Comparison of ENCODE assay signal across 12 mouse cellular contexts in genomic region chr5:139598715-139599114, GRCm38 (mm10). TPM values are rescaled to one million over a fixed set of nuclear protein-coding genes. Genes with fewer than 3 reads are reported as not detected.
A peak's percentile ranks its signal among the peaks of the same experiment; 100 is the strongest.
DNase-seq lines count a peak whose midpoint lies in the region; ATAC-seq and TF ChIP-seq lines count a peak whose summit lies in the region.
"Had no signal": no experiment of that assay in that cellular context is flagged by ENCODE, and none has a peak within 500 bp of the region (broad histone marks: within the 10 kb centered on the region; RNA-seq: fewer than 3 reads in every experiment).

No protein-coding gene starts in this region.

- no peaks in the 10 kb centered on the region for H3K36me3 ChIP-seq in heart, embryonic 11.5 days (ENCODE audit: control insufficient read depth, insufficient read depth, low read length)
- H3K36me3 ChIP-seq in hindbrain, embryonic 13.5 days = no peaks in the 10 kb centered on the region
- no peaks in the 10 kb centered on the region for H3K36me3 ChIP-seq in midbrain, embryonic 13.5 days

- H3K9me3 ChIP-seq in heart, embryonic 11.5 days (replicated peaks; ENCODE audit: control insufficient read depth, low read length) = no peaks in the 10 kb centered on the region
- H3K9me3 ChIP-seq in hindbrain, embryonic 13.5 days = no peaks in the 10 kb centered on the region
- H3K9me3 ChIP-seq in midbrain, embryonic 13.5 days = no peaks in the 10 kb centered on the region

- 5% methylated on average over 4 of the region's 4 CpGs for WGBS in heart, embryonic 11.5 days (ENCODE audit: insufficient replicate concordance)
- WGBS in hindbrain, embryonic 13.5 days = 8% methylated on average over 4 of the region's 4 CpGs
- WGBS in midbrain, embryonic 13.5 days = 5% methylated on average over 4 of the region's 4 CpGs

- no peak for DNase-seq in heart, adult 9 months (ENCODE audit: low spot score in 2 of 2)
- peak; percentile 49 for DNase-seq in embryo, embryonic 11 days
- no peak for DNase-seq in left cerebral cortex, adult 2 months (ENCODE audit: extremely low spot score in 1 of 2, low spot score in 2 of 2)
- no peak for DNase-seq in frontal cortex, postnatal 10 days (ENCODE audit: low spot score in 2 of 2)
- DNase-seq in urinary bladder, postnatal 10 days (ENCODE audit: low spot score) = no peak
- DNase-seq: adrenal gland, postnatal 10 days; cerebellum, adult 8-10 months had no signal

- TF ChIP-seq CTCF in left cerebral cortex, adult 2 months (IDR thresholded peaks at IDR 0.05) = no peak

- H3K9ac ChIP-seq in heart, embryonic 11.5 days (ENCODE audit: low read depth, low read length) = no peak overlapping the region
- peak overlapping the region; percentile 43; the same call in 1 of the 2 replicates for H3K9ac ChIP-seq in hindbrain, embryonic 13.5 days
- no peak overlapping the region; the same call in 1 of the 2 replicates for H3K9ac ChIP-seq in midbrain, embryonic 13.5 days (replicated peaks)

- peaks cover 78% of the 10 kb centered on the region for H3K27me3 ChIP-seq in heart, embryonic 11.5 days (ENCODE audit: control insufficient read depth, insufficient read depth, low read length)
- H3K27me3 ChIP-seq in hindbrain, embryonic 13.5 days = peaks cover 79% of the 10 kb centered on the region
- peaks cover 54% of the 10 kb centered on the region for H3K27me3 ChIP-seq in midbrain, embryonic 13.5 days

- H3K4me2 ChIP-seq in heart, embryonic 11.5 days = peak overlapping the region; percentile 47; the same call in 1 of the 2 replicates
- H3K4me2 ChIP-seq in hindbrain, embryonic 13.5 days = peak overlapping the region; percentile 19; the same call in 1 of the 2 replicates
- peak overlapping the region; percentile 42 for H3K4me2 ChIP-seq in midbrain, embryonic 13.5 days (replicated peaks)

- no peak overlapping the region for H3K27ac ChIP-seq in heart, embryonic 11.5 days (ENCODE audit: low read depth, low read length)
- H3K27ac ChIP-seq in hindbrain, embryonic 13.5 days = peak overlapping the region; percentile 83
- H3K27ac ChIP-seq in midbrain, embryonic 13.5 days = peak overlapping the region; percentile 81
- H3K27ac ChIP-seq in left cerebral cortex, adult 2 months = no peak overlapping the region
- H3K27ac ChIP-seq: macrophage had no signal

- 0 out of 2 replicates have a peak, but pooled peaks cover 3% of the 10 kb centered on the region for H3K4me1 ChIP-seq in heart, embryonic 11.5 days (ENCODE audit: control insufficient read depth, insufficient read depth, low read length)
- peaks cover 43% of the 10 kb centered on the region for H3K4me1 ChIP-seq in hindbrain, embryonic 13.5 days (replicated peaks)
- peaks cover 38% of the 10 kb centered on the region for H3K4me1 ChIP-seq in midbrain, embryonic 13.5 days (replicated peaks)

- intact Hi-C loops in left cerebral cortex, adult 2 months (cut with DNase I) = no loop called here

- no peak for ATAC-seq in heart, embryonic 11.5 days (replicated peaks; ENCODE audit: insufficient number of reproducible peaks, low FRiP score, low TSS enrichment)
- ATAC-seq in hindbrain, embryonic 13.5 days (ENCODE audit: low FRiP score) = no peak; the same call in 1 of the 2 replicates
- ATAC-seq in midbrain, embryonic 13.5 days = peak; percentile 44; the same call in 1 of the 2 replicates

- H3K4me3 ChIP-seq in heart, embryonic 11.5 days (ENCODE audit: low read depth, low read length) = no peak overlapping the region
- H3K4me3 ChIP-seq in hindbrain, embryonic 13.5 days = no peak overlapping the region
- no peak overlapping the region for H3K4me3 ChIP-seq in midbrain, embryonic 13.5 days (replicated peaks)
- no peak overlapping the region for H3K4me3 ChIP-seq in left cerebral cortex, adult 2 months

RNA-seq across cellular contexts. Expression of gene Uncx, which starts 55.4 kb away (rescaled TPM):
- 0.09 TPM in 1 of 2 replicates, not detected in the other for polyA plus RNA-seq in heart, embryonic 11.5 days (2014; fragmentation: Nextera tagmentation; extraction: Ambion mirVana)
- 48.8 and 60.7 TPM in 2 replicates for polyA plus RNA-seq in hindbrain, embryonic 13.5 days (2015; fragmentation: Nextera tagmentation; extraction: Ambion mirVana)
- 48.5 and 58.7 TPM in 2 replicates for polyA plus RNA-seq in midbrain, embryonic 13.5 days (2015; fragmentation: Nextera tagmentation; extraction: Ambion mirVana)
- total RNA-seq in left cerebral cortex, adult 2 months (2021) = under 1 TPM; 0.19 to 0.27 TPM
- total RNA-seq: adrenal gland, postnatal 10 days; gastrocnemius, adult 18-20 months had no signal
- polyA plus RNA-seq: macrophage had no signal

Comparison
In these comparisons a context has a peak if more than half of its experiments do, and no peak if none do; other contexts are left out.
1. H3K27ac ChIP-seq: peak in hindbrain, embryonic 13.5 days (single experiment) and midbrain, embryonic 13.5 days (single experiment); none in heart, embryonic 11.5 days (single experiment) and left cerebral cortex, adult 2 months (single experiment).
2. RNA of gene Uncx, which starts 55.4 kb away (polyA plus RNA-seq): 48.8 to 60.7 TPM in hindbrain, embryonic 13.5 days and 48.5 to 58.7 TPM in midbrain, embryonic 13.5 days; 0.09 TPM in heart, embryonic 11.5 days; every median in the first group is over 10 times any median in the second.
3. Peak in every context shown above with its lines, with median percentiles within 50 percentile points of each other: H3K4me2 ChIP-seq.